Mouse (Mus musculus) lung, adult 2 months (tissue): ENCODE results near the gene Slc27a3.

Experiments used
- CTCF ChIP-seq: fragments of 200-500 bp; IDR thresholded peaks from 2 replicates; pipeline ENCODE4 v1.5.1; 2011; ENCODE audit warnings: mild to moderate bottlenecking, low read length, control low read depth; ENCODE audit not compliant: insufficient read depth
- POLR2A ChIP-seq: fragments of 200-500 bp; IDR thresholded peaks from 2 replicates; pipeline ENCODE4 v1.6.1; 2011; ENCODE audit warnings: low read depth, mild to moderate bottlenecking, control low read depth, low read length, borderline replicate concordance; ENCODE audit errors: extremely low read depth

GRCm38 (mm10) chr3:90335517-90335916 is 54.2 kb downstream of the Slc27a3 start:
- TF ChIP-seq CTCF (no peak), POLR2A (no peak)
